Mouse (Mus musculus): Measurements from ENCODE around the gene Mrps17. TPM values are rescaled to one million over a fixed set of nuclear protein-coding genes. Genes with fewer than 3 reads are reported as not detected.
A peak's percentile ranks its signal among the peaks of the same experiment; 100 is the strongest.

Mrps17 gene
- polyA plus RNA-seq, 1 experiment from 2014 or later: 164 TPM

- H3K9ac ChIP-seq (ENCODE audit: low read length): no peak overlapping the region
- H3K4me1 ChIP-seq (replicated peaks; ENCODE audit: control insufficient read depth, insufficient read depth, low read length): no peaks in the 10 kb centered on the region
- H3K27me3 ChIP-seq (ENCODE audit: control insufficient read depth, insufficient read depth, low read depth, low read length): no peaks in the 10 kb centered on the region
- no peaks in the 10 kb centered on the region for H3K9me3 ChIP-seq (ENCODE audit: control insufficient read depth, low read length)
- no peak overlapping the region for H3K4me3 ChIP-seq (ENCODE audit: low read length)
- no peaks in the 10 kb centered on the region for H3K36me3 ChIP-seq (ENCODE audit: control insufficient read depth, insufficient read depth, low read length)
- ATAC-seq (ENCODE audit: low read depth): 0 out of 2 replicates have a peak, but pooled peaks have one; percentile 15
- no peak overlapping the region for H3K4me2 ChIP-seq (ENCODE audit: low read depth, low read length)
- H3K27ac ChIP-seq (ENCODE audit: low read length): no peak overlapping the region
- 71% methylated on average over 23 of the region's 23 CpGs for WGBS
These were observed 55.4 kb downstream of the Mrps17 start for GRCm38 (mm10) chr5:129770443-129771355.

Other genes starting within 250 kb of the Mrps17 start
- 38.6 and 40.9 TPM in 2 replicates for gene Sfswap, start 214.3 kb upstream of the Mrps17 start, polyA plus RNA-seq (2015; fragmentation: Nextera tagmentation; extraction: Ambion mirVana)
- gene Mmp17, start 131.3 kb upstream of the Mrps17 start, polyA plus RNA-seq (2015; fragmentation: Nextera tagmentation; extraction: Ambion mirVana): 1.6 and 1.9 TPM in 2 replicates
- gene Zfp11, start 45.4 kb upstream of the Mrps17 start, polyA plus RNA-seq (2015; fragmentation: Nextera tagmentation; extraction: Ambion mirVana): 4.2 and 5.3 TPM in 2 replicates
- not detected in 2 replicates for gene Sept14, start 7.0 kb upstream of the Mrps17 start, polyA plus RNA-seq (2015; fragmentation: Nextera tagmentation; extraction: Ambion mirVana)
- 94.7 and 98.7 TPM in 2 replicates for gene Nipsnap2, start 9.6 kb downstream of the Mrps17 start, polyA plus RNA-seq (2015; fragmentation: Nextera tagmentation; extraction: Ambion mirVana)
- gene Psph, start 72.0 kb downstream of the Mrps17 start, polyA plus RNA-seq (2015; fragmentation: Nextera tagmentation; extraction: Ambion mirVana): 32.7 and 33.5 TPM in 2 replicates
- 40.1 and 51.4 TPM in 2 replicates for gene Sumf2, start 131.5 kb downstream of the Mrps17 start, polyA plus RNA-seq (2015; fragmentation: Nextera tagmentation; extraction: Ambion mirVana)
- 815 and 838 TPM in 2 replicates for gene Chchd2, start 172.0 kb downstream of the Mrps17 start, polyA plus RNA-seq (2015; fragmentation: Nextera tagmentation; extraction: Ambion mirVana)
- gene Zbed5, start 180.2 kb downstream of the Mrps17 start, polyA plus RNA-seq (2015; fragmentation: Nextera tagmentation; extraction: Ambion mirVana): 4.3 and 4.4 TPM in 2 replicates
- 0.39 and 0.43 TPM in 2 replicates for gene Phkg1, start 183.1 kb downstream of the Mrps17 start, polyA plus RNA-seq (2015; fragmentation: Nextera tagmentation; extraction: Ambion mirVana)
- gene Nupr1l, start 193.0 kb downstream of the Mrps17 start, polyA plus RNA-seq (2015; fragmentation: Nextera tagmentation; extraction: Ambion mirVana): 2.6 and 3.1 TPM in 2 replicates
- 18.8 and 19.2 TPM in 2 replicates for gene Vkorc1l1, start 226.5 kb downstream of the Mrps17 start, polyA plus RNA-seq (2015; fragmentation: Nextera tagmentation; extraction: Ambion mirVana)